Mouse (Mus musculus): Measurements from ENCODE around the gene Nit1.

Gene Nit1

GRCm38 (mm10) chr1:171293906-171294297 lies 51.5 kb downstream of the Nit1 start:
- DNase-seq (ENCODE audit: low spot score in 2 of 2) = no peak

GRCm38 (mm10) chr1:171293351-171293750 lies 52.1 kb downstream of the Nit1 start:
- no peak for DNase-seq (ENCODE audit: low spot score in 2 of 2)

GRCm38 (mm10) chr1:171288328-171288727 lies 57.1 kb downstream of the Nit1 start:
- DNase-seq (ENCODE audit: low spot score in 2 of 2) = no peak

Data from right cerebral cortex, adult 2 months (tissue).